Mouse (Mus musculus) E14TG2a.4 (cell line): ENCODE data around the gene Trp53i11.

ENCODE experiments used
- CTCF ChIP-seq: conservative IDR thresholded peaks from 2 replicates; pipeline ENCODE4 v1.5.1; 2014; ENCODE audit warnings: low read length
- NANOG ChIP-seq: IDR thresholded peaks from 2 replicates; pipeline ENCODE4 v1.6.1; 2014; ENCODE audit warnings: borderline replicate concordance, low read length, mixed read lengths

GRCm38 (mm10) chr2:93200681-93201340 is 13.5 kb downstream of the Trp53i11 start:
- TF ChIP-seq CTCF (no peak), NANOG (no peak)
